Mouse (Mus musculus): ENCODE measurements around the gene Stat4. TPM values are rescaled to one million over a fixed set of nuclear protein-coding genes. Genes with fewer than 3 reads are reported as not detected.

The Stat4 gene
- polyA plus RNA-seq, 1 experiment from 2014 or later, result 0.31 TPM

DNA sequence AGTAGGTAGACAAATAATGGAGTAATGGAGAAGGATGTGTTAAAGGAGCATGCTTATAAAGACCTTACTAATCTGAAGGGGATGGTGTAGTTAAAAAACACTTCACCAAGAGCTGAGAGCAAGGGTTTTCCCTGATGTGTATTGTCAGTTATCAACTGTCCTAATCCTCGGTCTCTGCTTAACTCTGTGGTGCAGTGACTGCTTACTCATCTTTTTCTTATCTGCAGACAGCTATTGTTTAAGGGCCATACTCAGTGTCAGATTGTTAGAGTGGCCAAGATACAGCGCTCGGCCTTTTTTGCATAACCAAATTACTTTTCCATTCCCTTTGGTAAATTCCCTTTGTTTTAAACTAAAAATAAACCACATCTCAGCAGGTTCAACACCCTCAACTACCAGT lies 79.7 kb downstream of the Stat4 start:
- no peaks in the 10 kb centered on the region for H3K36me3 ChIP-seq (ENCODE audit: control insufficient read depth, insufficient read depth, low read length)
- H3K27ac ChIP-seq (ENCODE audit: low read depth, low read length), result no peak overlapping the region
- 82% methylated on average over 3 of the region's 3 CpGs for WGBS
- no peak overlapping the region for H3K4me2 ChIP-seq (ENCODE audit: low read length)
- H3K9ac ChIP-seq (ENCODE audit: low read depth, low read length), result no peak overlapping the region
- H3K9me3 ChIP-seq (ENCODE audit: control insufficient read depth, low read length), result no peaks in the 10 kb centered on the region
- H3K27me3 ChIP-seq (replicated peaks; ENCODE audit: control insufficient read depth, insufficient read depth, low read length), result no peaks in the 10 kb centered on the region
- ATAC-seq, result no peak
- no peaks in the 10 kb centered on the region for H3K4me1 ChIP-seq (ENCODE audit: control insufficient read depth, insufficient read depth, low read depth, low read length)
- H3K4me3 ChIP-seq (ENCODE audit: low read length), result no peak overlapping the region

- H3K4me1 ChIP-seq (ENCODE audit: control insufficient read depth, insufficient read depth, low read depth, low read length), result peaks cover 7% of the 10 kb centered on the region
- WGBS, result 10% methylated on average over 10 of the region's 10 CpGs
- H3K27ac ChIP-seq (ENCODE audit: low read depth, low read length), result no peak overlapping the region
- H3K36me3 ChIP-seq (ENCODE audit: control insufficient read depth, insufficient read depth, low read length), result no peaks in the 10 kb centered on the region
- H3K9me3 ChIP-seq (ENCODE audit: control insufficient read depth, low read length), result no peaks in the 10 kb centered on the region
- peak overlapping the region; percentile 19 for H3K4me2 ChIP-seq (ENCODE audit: low read length)
- peak; percentile 81 for ATAC-seq
- H3K27me3 ChIP-seq (replicated peaks; ENCODE audit: control insufficient read depth, insufficient read depth, low read length), result no peaks in the 10 kb centered on the region
- no peak overlapping the region for H3K9ac ChIP-seq (ENCODE audit: low read depth, low read length)
- no peak overlapping the region for H3K4me3 ChIP-seq (ENCODE audit: low read length)
Measured at GRCm38 (mm10) chr1:52079724-52080367, 92.9 kb downstream of the Stat4 start.

GRCm38 (mm10) chr1:52080375-52080774 lies 93.4 kb downstream of the Stat4 start:
- no peak overlapping the region for H3K4me3 ChIP-seq (ENCODE audit: low read length)
- H3K27ac ChIP-seq (ENCODE audit: low read depth, low read length), result no peak overlapping the region
- H3K4me1 ChIP-seq (ENCODE audit: control insufficient read depth, insufficient read depth, low read depth, low read length), result peaks cover 7% of the 10 kb centered on the region
- H3K9ac ChIP-seq (ENCODE audit: low read depth, low read length), result no peak overlapping the region
- ATAC-seq, result no peak
- no peaks in the 10 kb centered on the region for H3K36me3 ChIP-seq (ENCODE audit: control insufficient read depth, insufficient read depth, low read length)
- peak overlapping the region; percentile 19; the same call in 1 of the 2 replicates for H3K4me2 ChIP-seq (ENCODE audit: low read length)
- H3K27me3 ChIP-seq (replicated peaks; ENCODE audit: control insufficient read depth, insufficient read depth, low read length), result no peaks in the 10 kb centered on the region
- WGBS, result 10% methylated on average over 8 of the region's 8 CpGs
- H3K9me3 ChIP-seq (ENCODE audit: control insufficient read depth, low read length), result no peaks in the 10 kb centered on the region

GRCm38 (mm10) chr1:52086236-52086635 lies 99.3 kb downstream of the Stat4 start:
- no peaks in the 10 kb centered on the region for H3K4me1 ChIP-seq (ENCODE audit: control insufficient read depth, insufficient read depth, low read depth, low read length)
- 46% methylated on average over 4 of the region's 4 CpGs for WGBS
- H3K27me3 ChIP-seq (replicated peaks; ENCODE audit: control insufficient read depth, insufficient read depth, low read length), result no peaks in the 10 kb centered on the region
- no peak overlapping the region for H3K4me2 ChIP-seq (ENCODE audit: low read length)
- no peak overlapping the region for H3K9ac ChIP-seq (ENCODE audit: low read depth, low read length)
- no peak overlapping the region for H3K27ac ChIP-seq (ENCODE audit: low read depth, low read length)
- H3K4me3 ChIP-seq (ENCODE audit: low read length), result no peak overlapping the region
- H3K36me3 ChIP-seq (ENCODE audit: control insufficient read depth, insufficient read depth, low read length), result no peaks in the 10 kb centered on the region
- no peak for ATAC-seq
- H3K9me3 ChIP-seq (ENCODE audit: control insufficient read depth, low read length), result no peaks in the 10 kb centered on the region

- Histone ChIP-seq H3K27me3 (replicated peaks; ENCODE audit: control insufficient read depth, insufficient read depth, low read length) (no peaks in the 10 kb centered on the region), H3K4me2 (ENCODE audit: low read length) (no peak overlapping the region), H3K9me3 (ENCODE audit: control insufficient read depth, low read length) (no peaks in the 10 kb centered on the region), H3K4me1 (ENCODE audit: control insufficient read depth, insufficient read depth, low read depth, low read length) (no peaks in the 10 kb centered on the region), H3K36me3 (ENCODE audit: control insufficient read depth, insufficient read depth, low read length) (no peaks in the 10 kb centered on the region), H3K4me3 (ENCODE audit: low read length) (no peak overlapping the region), H3K27ac (ENCODE audit: low read depth, low read length) (no peak overlapping the region), H3K9ac (ENCODE audit: low read depth, low read length) (no peak overlapping the region)
- ATAC-seq, result no peak
- 82% methylated on average over 1 of the region's 1 CpGs for WGBS
Measured at GRCm38 (mm10) chr1:52087128-52087527, 100.2 kb downstream of the Stat4 start.

DNA sequence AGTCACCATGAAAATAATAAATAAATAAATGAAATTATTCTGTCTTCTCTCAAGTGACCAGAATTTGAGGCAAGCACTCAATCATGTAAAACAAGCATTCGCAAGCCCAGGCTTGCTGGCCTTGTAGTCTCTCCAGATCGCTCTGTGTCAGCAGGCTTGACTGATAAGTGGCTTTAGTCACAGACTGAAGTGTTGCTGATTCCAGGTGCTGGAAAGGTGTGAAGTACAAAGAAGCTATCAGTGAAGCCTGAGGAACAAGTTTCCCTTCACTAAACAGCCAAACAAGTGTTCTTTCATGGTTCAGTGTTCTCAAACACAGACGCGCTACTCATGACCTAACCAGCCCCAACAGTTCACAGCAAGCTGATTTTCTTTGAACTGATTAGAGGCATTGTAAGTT lies 101.7 kb downstream of the Stat4 start:
- 68% methylated on average over 4 of the region's 4 CpGs for WGBS

GRCm38 (mm10) chr1:52098618-52099232 lies 111.8 kb downstream of the Stat4 start:
- Histone ChIP-seq H3K27me3 (replicated peaks; ENCODE audit: control insufficient read depth, insufficient read depth, low read length) (no peaks in the 10 kb centered on the region), H3K27ac (ENCODE audit: low read depth, low read length) (no peak overlapping the region), H3K4me1 (ENCODE audit: control insufficient read depth, insufficient read depth, low read depth, low read length) (no peaks in the 10 kb centered on the region), H3K9me3 (ENCODE audit: control insufficient read depth, low read length) (no peaks in the 10 kb centered on the region), H3K4me2 (ENCODE audit: low read length) (no peak overlapping the region), H3K36me3 (ENCODE audit: control insufficient read depth, insufficient read depth, low read length) (no peaks in the 10 kb centered on the region), H3K9ac (ENCODE audit: low read depth, low read length) (no peak overlapping the region), H3K4me3 (ENCODE audit: low read length) (no peak overlapping the region)
- ATAC-seq, result peak; percentile 50; the same call in 1 of the 2 replicates
- 72% methylated on average over 3 of the region's 3 CpGs for WGBS

More for the DNA sequence above, 101.7 kb downstream of the Stat4 start:
- no peaks in the 10 kb centered on the region for H3K4me1 ChIP-seq (ENCODE audit: control insufficient read depth, insufficient read depth, low read depth, low read length)
- no peak overlapping the region for H3K9ac ChIP-seq (ENCODE audit: low read depth, low read length)
- no peaks in the 10 kb centered on the region for H3K36me3 ChIP-seq (ENCODE audit: control insufficient read depth, insufficient read depth, low read length)
- H3K27me3 ChIP-seq (replicated peaks; ENCODE audit: control insufficient read depth, insufficient read depth, low read length), result no peaks in the 10 kb centered on the region
- H3K4me2 ChIP-seq (ENCODE audit: low read length), result no peak overlapping the region
- H3K27ac ChIP-seq (ENCODE audit: low read depth, low read length), result no peak overlapping the region
- no peak overlapping the region for H3K4me3 ChIP-seq (ENCODE audit: low read length)
- H3K9me3 ChIP-seq (ENCODE audit: control insufficient read depth, low read length), result no peaks in the 10 kb centered on the region
- ATAC-seq, result no peak

DNA sequence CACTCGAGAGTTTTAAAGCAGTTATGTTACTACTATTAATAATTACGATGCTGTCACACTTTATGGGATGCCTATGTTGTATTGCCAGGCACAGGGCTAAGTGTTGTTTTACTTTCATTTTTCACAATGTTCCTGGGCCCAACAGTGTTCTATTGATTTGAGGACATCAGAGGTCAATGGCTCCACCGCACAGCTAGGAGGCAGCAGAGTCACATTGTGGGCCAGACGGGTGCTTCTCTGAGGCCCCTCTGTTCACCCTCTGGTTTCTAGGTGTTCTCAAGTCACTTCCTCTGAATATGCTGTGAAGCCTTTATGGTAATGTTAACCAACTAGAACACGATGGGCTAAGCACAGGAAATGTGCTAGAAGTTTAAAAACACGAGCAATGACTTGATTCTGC lies 113.5 kb downstream of the Stat4 start:
- Histone ChIP-seq H3K9me3 (ENCODE audit: control insufficient read depth, low read length) (no peaks in the 10 kb centered on the region), H3K4me1 (ENCODE audit: control insufficient read depth, insufficient read depth, low read depth, low read length) (no peaks in the 10 kb centered on the region), H3K4me3 (ENCODE audit: low read length) (no peak overlapping the region), H3K27me3 (replicated peaks; ENCODE audit: control insufficient read depth, insufficient read depth, low read length) (no peaks in the 10 kb centered on the region), H3K36me3 (ENCODE audit: control insufficient read depth, insufficient read depth, low read length) (no peaks in the 10 kb centered on the region), H3K27ac (ENCODE audit: low read depth, low read length) (no peak overlapping the region), H3K4me2 (ENCODE audit: low read length) (no peak overlapping the region), H3K9ac (ENCODE audit: low read depth, low read length) (no peak overlapping the region)
- ATAC-seq, result no peak
- WGBS, result 77% methylated on average over 6 of the region's 6 CpGs

GRCm38 (mm10) chr1:52102795-52103194 lies 115.8 kb downstream of the Stat4 start:
- no peaks in the 10 kb centered on the region for H3K4me1 ChIP-seq (ENCODE audit: control insufficient read depth, insufficient read depth, low read depth, low read length)
- H3K36me3 ChIP-seq (ENCODE audit: control insufficient read depth, insufficient read depth, low read length), result no peaks in the 10 kb centered on the region
- no peaks in the 10 kb centered on the region for H3K9me3 ChIP-seq (ENCODE audit: control insufficient read depth, low read length)
- no peaks in the 10 kb centered on the region for H3K27me3 ChIP-seq (replicated peaks; ENCODE audit: control insufficient read depth, insufficient read depth, low read length)
- WGBS, result 92% methylated on average over 8 of the region's 8 CpGs
- no peak overlapping the region for H3K27ac ChIP-seq (ENCODE audit: low read depth, low read length)
- no peak overlapping the region for H3K4me3 ChIP-seq (ENCODE audit: low read length)
- no peak overlapping the region for H3K9ac ChIP-seq (ENCODE audit: low read depth, low read length)
- no peak for ATAC-seq
- H3K4me2 ChIP-seq (ENCODE audit: low read length), result no peak overlapping the region

All from hindbrain, embryonic 16.5 days (tissue).